8 mouse cellular contexts compared by ENCODE assay signal in genomic region chr7:101541132-101541531, GRCm38 (mm10). TPM values are rescaled to one million over a fixed set of nuclear protein-coding genes. Genes with fewer than 3 reads are reported as not detected.
DNase-seq lines count a peak whose midpoint lies in the region; ATAC-seq lines count a peak whose summit lies in the region.

No protein-coding gene starts in this region.

- no peak overlapping the region for H3K4me2 ChIP-seq in intestine, embryonic 14.5 days (ENCODE audit: low read length)
- H3K4me2 ChIP-seq in midbrain, embryonic 16.5 days (ENCODE audit: low read length) = no peak overlapping the region

- H3K4me3 ChIP-seq in intestine, embryonic 14.5 days (ENCODE audit: low read depth, low read length) = no peak overlapping the region
- H3K4me3 ChIP-seq in midbrain, embryonic 16.5 days (ENCODE audit: low read depth, low read length) = no peak overlapping the region

- peak; percentile 33 to 47 for DNase-seq in heart, adult 9 months (ENCODE audit: low spot score in 2 of 2)
- no peak for DNase-seq in heart, adult 11 months
- peak; percentile 50 for DNase-seq in cerebellum, adult 8-10 months
- peak; percentile 72 to 74 for DNase-seq in frontal cortex, postnatal 10 days (ENCODE audit: low spot score in 2 of 2)
- peak; percentile 83 for DNase-seq in intestine, embryonic 14.5 days (ENCODE audit: low spot score)
- peak; percentile 75 to 91 for DNase-seq in left cerebral cortex, adult 9 months (ENCODE audit: low spot score in 2 of 2)
- DNase-seq in spleen, postnatal 14 days (ENCODE audit: low spot score in 2 of 2) = peak; percentile 19 to 50

- H3K9me3 ChIP-seq in intestine, embryonic 14.5 days (ENCODE audit: control insufficient read depth, low read length) = no peaks in the 10 kb centered on the region
- no peaks in the 10 kb centered on the region for H3K9me3 ChIP-seq in midbrain, embryonic 16.5 days (replicated peaks; ENCODE audit: control insufficient read depth, low read length, poor library complexity, severe bottlenecking)

- no peak for ATAC-seq in intestine, embryonic 14.5 days (replicated peaks; ENCODE audit: low FRiP score, low TSS enrichment, low read depth)
- ATAC-seq in midbrain, embryonic 16.5 days = peak; percentile 88

- no peaks in the 10 kb centered on the region for H3K27me3 ChIP-seq in intestine, embryonic 14.5 days (replicated peaks; ENCODE audit: control insufficient read depth, insufficient read depth, low read length)
- H3K27me3 ChIP-seq in midbrain, embryonic 16.5 days (ENCODE audit: control insufficient read depth, insufficient read depth, low read depth, low read length) = no peaks in the 10 kb centered on the region

- H3K36me3 ChIP-seq in intestine, embryonic 14.5 days (ENCODE audit: control insufficient read depth, insufficient read depth, low read length) = no peaks in the 10 kb centered on the region
- no peaks in the 10 kb centered on the region for H3K36me3 ChIP-seq in midbrain, embryonic 16.5 days (ENCODE audit: control insufficient read depth, insufficient read depth, low read length)

- WGBS in intestine, embryonic 14.5 days = 6% methylated on average over 11 of the region's 11 CpGs
- whole genome bisulfite sequencing in midbrain, embryonic 16.5 days = 5% methylated on average over 11 of the region's 11 CpGs

- 0 out of 2 replicates have a peak, but pooled peaks cover 3% of the 10 kb centered on the region for H3K4me1 ChIP-seq in intestine, embryonic 14.5 days (replicated peaks; ENCODE audit: control insufficient read depth, insufficient read depth, low read length)
- H3K4me1 ChIP-seq in midbrain, embryonic 16.5 days (ENCODE audit: control insufficient read depth, insufficient read depth, low read length) = no peaks in the 10 kb centered on the region

- no peak overlapping the region for H3K9ac ChIP-seq in intestine, embryonic 14.5 days (ENCODE audit: low read length)
- no peak overlapping the region for H3K9ac ChIP-seq in midbrain, embryonic 16.5 days (ENCODE audit: low read depth, low read length)

- no peak overlapping the region for H3K27ac ChIP-seq in intestine, embryonic 14.5 days (ENCODE audit: low read depth)
- no peak overlapping the region for H3K27ac ChIP-seq in midbrain, embryonic 16.5 days (ENCODE audit: low read length)

RNA-seq across cellular contexts. Expression of gene Art2b, which starts 44.3 kb away (rescaled TPM):
- polyA plus RNA-seq in intestine, embryonic 14.5 days (2014; fragmentation: Nextera tagmentation; extraction: Ambion mirVana) = 0.07 and 0.08 TPM in 2 replicates
- polyA plus RNA-seq in midbrain, embryonic 16.5 days (2015; fragmentation: Nextera tagmentation; extraction: Ambion mirVana) = not detected in 2 replicates
